Mouse (Mus musculus) intestine, embryonic 14.5 days (tissue): ENCODE measurements at regions not wholly inside any gene's neighbourhood (a gene's known extent, or its start where the extent isn't known, plus 50 kb on each side); places are given as distances from the start of the nearest gene placed in this dataset.

Experiments used
- ATAC-seq: fragments of 200-750 bp; cut with Nextera tagmentation; replicated peaks from 2 replicates; pipeline ENCODE4 v1.8.0; 2017; ENCODE audit warnings: low read depth, moderate number of reproducible peaks, moderate TSS enrichment, moderate library complexity; ENCODE audit not compliant: low FRiP score, low TSS enrichment
- DNase-seq: peaks from one replicate; pipeline ENCODE4 v3.0.0-alpha.2; 2018; ENCODE audit warnings: low spot score
- H3K27ac ChIP-seq: fragments of 300-500 bp; sonication (generic); 2 replicates; pipeline ENCODE4 v1.5.1; 2014; ENCODE audit warnings: low read depth, mild to moderate bottlenecking, control low read depth
- H3K27me3 ChIP-seq: fragments of 300-500 bp; sonication (generic); replicated peaks from 2 replicates; pipeline ENCODE4 v1.6.1; 2014; ENCODE audit warnings: low read length, control low read depth; ENCODE audit not compliant: control insufficient read depth, insufficient read depth
- H3K36me3 ChIP-seq: fragments of 300-500 bp; sonication (generic); 2 replicates; pipeline ENCODE4 v1.6.1; 2014; ENCODE audit warnings: low read length, control low read depth; ENCODE audit not compliant: control insufficient read depth, insufficient read depth
- H3K4me1 ChIP-seq: fragments of 300-500 bp; sonication (generic); replicated peaks from 2 replicates; pipeline ENCODE4 v1.6.1; 2014; ENCODE audit warnings: low read length, control low read depth, mixed read lengths; ENCODE audit not compliant: control insufficient read depth, insufficient read depth
- H3K4me2 ChIP-seq: fragments of 300-500 bp; sonication (generic); 2 replicates; pipeline ENCODE4 v1.6.1; 2014; ENCODE audit warnings: low read length
- H3K4me3 ChIP-seq: fragments of 300-500 bp; sonication (generic); 2 replicates; pipeline ENCODE4 v1.5.1; 2014; ENCODE audit warnings: low read depth, low read length, control low read depth, mixed read lengths
- H3K9ac ChIP-seq: fragments of 300-500 bp; sonication (generic); 2 replicates; pipeline ENCODE4 v1.6.1; 2014; ENCODE audit warnings: mild to moderate bottlenecking, low read length
- H3K9me3 ChIP-seq: fragments of 300-500 bp; sonication (generic); 2 replicates; pipeline ENCODE4 v1.6.1; 2016; ENCODE audit warnings: low read length, control low read depth; ENCODE audit not compliant: control insufficient read depth
- WGBS: fragments of 180-500 bp; shearing (Covaris S2); extraction: QIAGEN DNeasy Blood & Tissue Kit; methylation state at CpG from one replicate; pipeline ENCODE4 v1.1.7; 2014; 5-methylcytosine and 5-hydroxymethylcytosine counted together

GRCm38 (mm10) chr6:33117877-33118276, 57.8 kb upstream of the Chchd3 start:
- no peaks in the 10 kb centered on the region for H3K4me1 ChIP-seq
- DNase-seq (no peak), ATAC-seq (no peak)
- H3K4me3 ChIP-seq, result no peak overlapping the region
- 33% methylated on average over 1 of the region's 1 CpGs for WGBS
- H3K36me3 ChIP-seq, result no peaks in the 10 kb centered on the region
- H3K9ac ChIP-seq, result no peak overlapping the region
- H3K9me3 ChIP-seq, result no peaks in the 10 kb centered on the region
- no peak overlapping the region for H3K27ac ChIP-seq
- no peak overlapping the region for H3K4me2 ChIP-seq
- no peaks in the 10 kb centered on the region for H3K27me3 ChIP-seq

GRCm38 (mm10) chr6:33120581-33120980, 60.5 kb upstream of the Chchd3 start:
- H3K9me3 ChIP-seq, result no peaks in the 10 kb centered on the region
- H3K27ac ChIP-seq, result no peak overlapping the region
- no peaks in the 10 kb centered on the region for H3K36me3 ChIP-seq
- no peak overlapping the region for H3K4me2 ChIP-seq
- H3K9ac ChIP-seq, result no peak overlapping the region
- DNase-seq (no peak), ATAC-seq (no peak)
- H3K27me3 ChIP-seq, result no peaks in the 10 kb centered on the region
- no peaks in the 10 kb centered on the region for H3K4me1 ChIP-seq
- no peak overlapping the region for H3K4me3 ChIP-seq

GRCm38 (mm10) chr6:33126574-33126973, 66.5 kb upstream of the Chchd3 start:
- Histone ChIP-seq H3K9me3 (no peaks in the 10 kb centered on the region), H3K9ac (no peak overlapping the region), H3K4me3 (no peak overlapping the region), H3K27ac (no peak overlapping the region), H3K27me3 (no peaks in the 10 kb centered on the region), H3K36me3 (no peaks in the 10 kb centered on the region), H3K4me2 (no peak overlapping the region), H3K4me1 (no peaks in the 10 kb centered on the region)
- DNase-seq, result peak; percentile 93
- 9% methylated on average over 8 of the region's 8 CpGs for WGBS
- ATAC-seq, result no peak

GRCm38 (mm10) chr6:33136906-33137305, 76.8 kb upstream of the Chchd3 start:
- no peak overlapping the region for H3K9ac ChIP-seq
- ATAC-seq (no peak), DNase-seq (no peak)
- H3K4me2 ChIP-seq, result no peak overlapping the region
- H3K27ac ChIP-seq, result no peak overlapping the region
- no peaks in the 10 kb centered on the region for H3K36me3 ChIP-seq
- WGBS, result 67% methylated on average over 7 of the region's 7 CpGs
- no peaks in the 10 kb centered on the region for H3K4me1 ChIP-seq
- H3K4me3 ChIP-seq, result no peak overlapping the region
- H3K9me3 ChIP-seq, result no peaks in the 10 kb centered on the region
- no peaks in the 10 kb centered on the region for H3K27me3 ChIP-seq

GRCm38 (mm10) chr6:33137823-33138222, 77.8 kb upstream of the Chchd3 start:
- no peak for ATAC-seq
- Histone ChIP-seq H3K4me3 (no peak overlapping the region), H3K27ac (no peak overlapping the region), H3K9ac (no peak overlapping the region), H3K9me3 (no peaks in the 10 kb centered on the region), H3K27me3 (no peaks in the 10 kb centered on the region), H3K36me3 (no peaks in the 10 kb centered on the region), H3K4me2 (no peak overlapping the region), H3K4me1 (no peaks in the 10 kb centered on the region)
- 39% methylated on average over 8 of the region's 8 CpGs for WGBS
- DNase-seq, result peak; percentile 82

- no peaks in the 10 kb centered on the region for H3K36me3 ChIP-seq
- WGBS, result 86% methylated on average over 11 of the region's 11 CpGs
- DNase-seq (no peak), ATAC-seq (no peak)
- H3K27ac ChIP-seq, result no peak overlapping the region
- no peaks in the 10 kb centered on the region for H3K9me3 ChIP-seq
- no peak overlapping the region for H3K4me2 ChIP-seq
- no peaks in the 10 kb centered on the region for H3K4me1 ChIP-seq
- no peak overlapping the region for H3K4me3 ChIP-seq
- no peaks in the 10 kb centered on the region for H3K27me3 ChIP-seq
- no peak overlapping the region for H3K9ac ChIP-seq
Measured at GRCm38 (mm10) chr6:33166479-33166878, 82.4 kb upstream of the Exoc4 start.

GRCm38 (mm10) chr6:33173606-33174005, 75.3 kb upstream of the Exoc4 start:
- Histone ChIP-seq H3K27ac (no peak overlapping the region), H3K4me2 (no peak overlapping the region), H3K9ac (no peak overlapping the region), H3K4me3 (no peak overlapping the region), H3K4me1 (no peaks in the 10 kb centered on the region), H3K36me3 (no peaks in the 10 kb centered on the region), H3K27me3 (no peaks in the 10 kb centered on the region), H3K9me3 (no peaks in the 10 kb centered on the region)
- DNase-seq (no peak), ATAC-seq (no peak)
- 58% methylated on average over 12 of the region's 12 CpGs for WGBS

- Histone ChIP-seq H3K4me1 (no peaks in the 10 kb centered on the region), H3K9ac (no peak overlapping the region), H3K36me3 (no peaks in the 10 kb centered on the region), H3K27ac (no peak overlapping the region), H3K4me3 (no peak overlapping the region), H3K27me3 (no peaks in the 10 kb centered on the region), H3K4me2 (no peak overlapping the region), H3K9me3 (no peaks in the 10 kb centered on the region)
- WGBS, result 52% methylated on average over 6 of the region's 6 CpGs
- ATAC-seq, result no peak
- no peak for DNase-seq
Measured at GRCm38 (mm10) chr6:33174616-33175015, 74.3 kb upstream of the Exoc4 start.

GRCm38 (mm10) chr6:33189521-33190246, 59.2 kb upstream of the Exoc4 start:
- H3K4me2 ChIP-seq, result no peak overlapping the region
- H3K27me3 ChIP-seq, result no peaks in the 10 kb centered on the region
- no peak overlapping the region for H3K27ac ChIP-seq
- WGBS, result 31% methylated on average over 11 of the region's 11 CpGs
- ATAC-seq, result no peak
- no peak for DNase-seq
- H3K36me3 ChIP-seq, result no peaks in the 10 kb centered on the region
- no peaks in the 10 kb centered on the region for H3K9me3 ChIP-seq
- H3K4me1 ChIP-seq, result no peaks in the 10 kb centered on the region
- no peak overlapping the region for H3K4me3 ChIP-seq
- no peak overlapping the region for H3K9ac ChIP-seq
